Mouse (Mus musculus) lung, adult 10 weeks (tissue): Measurements from ENCODE around the gene Ube2r2. TPM values are rescaled to one million over a fixed set of nuclear protein-coding genes. Genes with fewer than 3 reads are reported as not detected.

Experiments used
- polyA plus RNA-seq: library from polyadenylated mRNA; stranded (reverse); fragments of 350-450 nt; fragmentation: Illumina TruSeq; extraction: RNeasy Lipid Tissue Mini Kit (QIAGEN cat#74804); gene quantifications from one replicate; pipeline ENCODE4 v1.2.3, GENCODE M21; 2014; ENCODE audit warnings: low read depth, low replicate concordance; ENCODE audit not compliant: insufficient read depth

Ube2r2 gene
- 77.9 TPM for polyA plus RNA-seq

GRCm38 (mm10) chr4:41135711-41136453, at the start of gene Ube2r2:
Ube2r2 (plus strand) TSS chr4:41135743.

GRCm38 (mm10) chr4:41097871-41098576, 37.5 kb upstream of the Ube2r2 start, which contains the start of gene Aqp3:
Aqp3 (minus strand) TSS chr4:41098183.

GRCm38 (mm10) chr4:41124180-41124951, 11.2 kb upstream of the Ube2r2 start, which contains the start of gene Nol6:
Nol6 (minus strand) TSS chr4:41124455.

Other genes starting within 250 kb of the Ube2r2 start
- 10.8 TPM for gene Spink4, start 215.7 kb upstream of the Ube2r2 start, polyA plus RNA-seq
- 295 TPM for gene Bag1, start 187.4 kb upstream of the Ube2r2 start, polyA plus RNA-seq
- gene Chmp5, start 187.3 kb upstream of the Ube2r2 start, polyA plus RNA-seq, result 140 TPM
- 18.6 TPM for gene Nfx1, start 164.8 kb upstream of the Ube2r2 start, polyA plus RNA-seq
- gene Aqp7, start 87.6 kb upstream of the Ube2r2 start, polyA plus RNA-seq, result 0.91 TPM
- 0.83 TPM for gene Aqp3, start 37.6 kb upstream of the Ube2r2 start, polyA plus RNA-seq
- gene Nol6, start 11.3 kb upstream of the Ube2r2 start, polyA plus RNA-seq, result 7.4 TPM
- gene Ubap2, start 139.4 kb downstream of the Ube2r2 start, polyA plus RNA-seq, result 8.2 TPM
- 22.7 TPM for gene Dcaf12, start 179.1 kb downstream of the Ube2r2 start, polyA plus RNA-seq
- gene Ubap1, start 213.3 kb downstream of the Ube2r2 start, polyA plus RNA-seq, result 29.5 TPM